Mouse (Mus musculus): ENCODE measurements around the gene Alkbh8. TPM values are rescaled to one million over a fixed set of nuclear protein-coding genes. Genes with fewer than 3 reads are reported as not detected.
"Not testable (repeated sequence)": the region's sequence is repeated elsewhere in the genome, so short reads cannot be mapped to it uniquely, and the experiment has no call there.

Gene Alkbh8
- total RNA-seq (2021) = 17.9 and 20.7 TPM in 2 replicates
- long read RNA-seq, experiment 1, full-length matches to known transcripts = 5 of 5 reads
- long read RNA-seq, experiment 1, partial matches to known transcripts = 0 of 5 reads
- long read RNA-seq, experiment 1, other reads (novel, unspliced or antisense) = 0 of 5 reads
- long read RNA-seq, experiment 2, full-length matches to known transcripts = 2 of 5 reads
- long read RNA-seq, experiment 2, partial matches to known transcripts = 1 of 5 reads
- long read RNA-seq, experiment 2, other reads (novel, unspliced or antisense) = 2 of 5 reads

DNA sequence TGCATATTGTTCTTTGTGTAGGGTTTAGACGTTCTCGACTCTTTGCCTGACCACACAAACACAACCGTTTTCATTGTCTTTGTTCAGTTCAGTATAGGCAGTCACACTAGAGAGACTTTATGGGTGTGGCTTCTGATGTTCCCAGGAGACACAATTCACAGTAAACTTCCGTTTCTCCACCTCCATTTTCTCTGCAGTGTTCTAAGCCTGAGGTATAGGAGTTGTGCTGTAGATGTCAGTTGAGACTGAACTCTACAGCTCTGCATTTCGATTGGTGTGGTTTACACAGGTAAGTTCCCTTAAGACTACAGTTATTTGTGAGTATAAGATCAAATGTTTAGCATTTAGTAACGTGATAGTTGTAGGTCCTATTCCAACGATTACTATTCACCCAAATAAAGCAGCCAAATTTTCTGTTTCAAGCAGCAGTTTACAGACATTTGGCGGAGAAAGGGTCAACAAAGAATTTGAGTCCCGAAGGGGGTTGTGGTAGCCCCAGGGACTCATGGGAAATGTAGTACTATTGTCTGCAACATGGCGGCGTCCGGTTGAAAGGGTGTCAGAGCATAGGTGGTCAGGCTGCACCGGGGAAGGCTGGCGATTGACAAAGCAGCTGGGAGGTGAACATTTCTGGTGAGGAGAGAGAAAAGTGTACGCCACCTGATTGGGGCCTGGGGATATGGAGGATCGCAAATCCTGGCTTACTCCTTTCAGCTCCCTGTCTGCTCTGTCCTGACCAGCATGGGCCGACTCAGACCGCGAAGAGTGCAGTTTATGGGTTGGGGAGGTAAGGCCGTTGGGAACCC, at the start of gene Alkbh8:
Gene Alkbh8 (plus strand): TSS at position 179 of the 806 bp plus-strand sequence.
- peak; percentile 85 for DNase-seq

DNA sequence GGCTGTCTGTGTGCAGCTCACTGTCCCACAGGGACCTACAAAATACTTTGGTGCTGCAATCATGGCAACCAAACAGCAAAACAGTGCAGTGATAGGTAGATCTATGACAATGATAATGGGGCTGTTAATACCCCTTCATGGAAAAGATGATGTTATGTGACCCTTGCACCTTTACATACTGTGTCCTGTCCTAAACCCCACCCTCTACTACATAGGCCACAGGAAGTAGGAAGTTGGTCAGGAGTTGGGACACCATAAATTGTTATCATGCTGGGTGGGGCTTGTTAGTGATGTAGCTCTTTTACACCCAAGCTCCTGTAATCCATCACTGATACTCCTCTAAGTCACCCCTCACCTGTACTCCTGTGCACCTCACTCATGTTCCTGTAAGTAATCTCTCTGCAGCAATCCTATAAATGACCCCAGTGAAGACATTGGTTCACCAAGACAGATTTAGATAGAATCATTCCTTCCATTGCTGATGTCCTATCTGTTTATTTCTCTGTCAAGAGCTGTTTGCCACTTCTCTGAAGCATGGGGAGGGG, 25.6 kb upstream of the Alkbh8 start:
- no peak for DNase-seq

DNA sequence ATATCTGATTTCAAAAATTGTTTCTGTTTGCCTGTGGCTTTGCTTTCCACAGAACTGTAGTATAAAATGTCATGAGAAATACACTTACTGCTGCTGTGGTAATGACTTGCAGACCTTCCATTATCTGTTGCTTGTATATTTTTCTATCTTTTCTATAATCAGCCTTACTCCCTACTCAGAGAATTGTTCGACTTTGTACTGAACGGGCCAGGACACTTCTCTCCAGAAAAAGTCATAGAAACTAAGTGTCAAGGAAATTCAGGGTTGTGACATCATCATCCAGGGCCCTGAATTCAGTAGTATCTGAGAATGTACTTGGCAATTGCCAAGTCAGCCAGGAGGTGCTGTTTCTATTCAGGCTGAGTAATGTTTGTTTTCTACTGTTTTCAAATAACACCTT, 24.9 kb upstream of the Alkbh8 start:
- no peak for DNase-seq

DNA sequence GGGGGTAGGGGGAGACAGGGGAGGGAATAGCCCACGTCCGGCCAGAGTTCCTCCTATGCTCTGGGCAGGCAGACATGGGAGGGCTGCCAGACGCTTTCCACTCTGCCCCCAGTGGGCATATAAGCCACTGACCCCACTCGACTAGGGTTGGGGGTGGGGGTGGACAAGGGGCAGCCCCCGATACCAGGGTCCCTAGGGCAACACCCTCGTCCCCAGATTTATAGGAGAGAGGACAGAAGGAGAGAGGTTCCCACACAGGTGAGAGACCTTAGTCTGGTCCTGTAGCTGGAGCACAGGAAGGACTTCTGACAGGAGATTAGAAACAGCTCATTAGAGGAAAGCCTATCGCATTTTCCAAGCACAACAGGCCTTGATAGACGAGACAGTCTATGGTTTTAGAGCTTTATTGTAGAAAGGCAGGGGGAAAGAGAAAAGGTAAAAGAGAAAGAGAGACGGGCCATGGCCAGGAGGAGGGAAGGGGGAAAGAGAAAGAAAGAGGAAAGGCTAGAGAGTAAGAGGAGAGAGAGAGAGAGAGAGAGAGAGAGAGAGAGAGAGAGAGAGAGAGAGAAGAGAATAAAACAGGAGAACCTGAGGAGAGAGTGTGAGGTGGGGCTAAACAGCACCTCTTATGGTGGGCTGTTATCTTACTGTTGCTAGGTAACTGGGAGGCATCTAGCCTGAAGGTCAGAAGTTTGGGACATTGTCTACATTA, 7.4 kb upstream of the Alkbh8 start:
- DNase-seq = not testable (repeated sequence)

- no peak for DNase-seq
These were observed 6.8 kb upstream of the Alkbh8 start for GRCm38 (mm10) chr9:3328054-3328595.

DNA sequence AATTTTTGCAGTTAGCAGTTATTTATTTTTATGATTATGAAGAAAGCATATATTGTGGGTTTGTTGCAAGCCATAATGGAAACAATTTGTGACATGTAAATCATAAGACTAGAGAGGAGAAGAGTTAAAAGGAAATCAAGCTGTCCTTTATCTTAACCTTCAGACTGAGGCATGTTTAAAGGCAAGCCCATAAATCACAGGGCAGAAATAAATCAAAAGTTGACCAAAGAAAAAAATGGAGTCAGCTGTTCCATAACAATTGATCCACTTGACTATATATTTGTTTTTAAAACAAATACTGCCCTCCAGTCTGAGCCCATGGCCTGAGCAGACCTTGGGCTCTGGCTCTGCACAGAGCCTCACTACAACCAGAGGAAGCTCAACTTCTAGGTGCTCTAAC, 4.6 kb upstream of the Alkbh8 start:
- DNase-seq = no peak

- no peak for DNase-seq
These were observed 4.1 kb upstream of the Alkbh8 start for GRCm38 (mm10) chr9:3330737-3331384.

DNA sequence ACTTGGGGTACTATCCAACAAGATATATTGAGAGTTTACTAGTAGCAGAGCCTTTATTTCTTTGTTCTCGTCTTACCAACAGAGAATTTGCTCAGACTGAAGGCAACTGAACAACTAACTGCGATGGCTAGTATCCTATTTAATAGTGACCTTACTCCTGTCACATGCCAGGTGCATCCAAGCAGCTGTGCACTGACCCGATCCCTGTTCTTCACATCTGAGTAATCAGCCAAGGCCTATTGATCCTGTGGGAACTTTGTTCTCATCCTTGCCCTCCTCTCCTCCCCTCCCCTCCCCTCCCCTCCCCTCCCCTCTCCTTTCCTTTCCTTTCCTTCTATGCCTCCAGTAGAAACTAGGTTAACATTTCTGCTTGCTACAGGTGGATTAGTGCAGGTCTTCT, 1.7 kb downstream of the Alkbh8 start:
- no peak for DNase-seq

GRCm38 (mm10) chr9:3345136-3345535, 10.2 kb downstream of the Alkbh8 start:
- DNase-seq = peak; percentile 77

DNA sequence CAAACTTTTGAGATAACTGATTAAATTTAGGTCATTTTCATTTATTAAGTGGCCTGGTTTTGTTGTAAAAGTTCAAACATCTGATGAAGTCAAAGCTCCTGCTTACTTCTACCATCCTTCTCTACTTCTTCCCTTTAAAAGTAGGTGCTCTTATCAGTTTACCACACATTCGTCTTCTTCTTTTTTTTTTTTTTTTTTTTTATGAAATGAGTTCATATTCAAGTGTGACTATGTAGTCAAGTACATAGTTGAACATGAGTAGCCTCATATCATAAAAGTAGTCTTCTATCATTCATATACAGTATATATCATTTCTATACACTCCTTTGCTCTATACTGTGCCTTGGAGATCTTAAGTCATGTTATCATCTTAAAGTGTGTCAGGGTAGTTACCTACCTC, 11.0 kb downstream of the Alkbh8 start:
- no peak for DNase-seq

GRCm38 (mm10) chr9:3350056-3350455, 15.1 kb downstream of the Alkbh8 start:
- no peak for DNase-seq

DNA sequence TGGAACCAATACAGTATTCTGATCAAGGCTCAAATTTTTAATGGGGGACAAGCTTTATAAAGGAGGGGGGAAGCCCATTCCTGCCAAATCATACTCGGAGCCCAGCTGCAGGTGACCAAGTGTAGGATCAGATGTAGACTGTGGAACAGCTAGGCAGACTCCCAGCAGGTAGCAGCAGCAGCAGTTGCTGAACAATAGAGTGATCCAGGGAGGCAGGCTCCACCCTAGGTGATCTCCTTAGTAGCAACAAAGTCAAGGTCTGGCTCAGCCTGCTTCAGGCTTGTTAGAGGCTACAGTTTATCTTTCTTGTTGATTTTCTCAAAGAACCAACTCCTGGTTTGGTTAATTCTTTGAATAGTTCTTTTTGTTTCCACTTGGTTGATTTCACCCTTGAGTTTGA, 41.4 kb downstream of the Alkbh8 start:
- not testable (repeated sequence) for DNase-seq

GRCm38 (mm10) chr9:3403251-3404208, 68.6 kb downstream of the Alkbh8 start, which contains the start of gene Cwf19l2:
Gene Cwf19l2 (plus strand): TSS chr9:3403592.
- DNase-seq = peak; percentile 89

GRCm38 (mm10) chr9:3404372-3404771, 69.4 kb downstream of the Alkbh8 start:
- DNase-seq = peak; percentile 38

GRCm38 (mm10) chr9:3439555-3440300, 104.8 kb downstream of the Alkbh8 start:
- DNase-seq = not testable (repeated sequence)
